Mouse (Mus musculus) heart, adult 2 months (tissue): ENCODE results near the gene C530008M17Rik.

Source experiments
- CTCF ChIP-seq: fragments of 200-600 bp; IDR thresholded peaks from 2 replicates; pipeline ENCODE4 v1.8.1; 2022; ENCODE audit warnings: antibody characterized with exemption, mild to moderate bottlenecking, moderate library complexity
- EP300 ChIP-seq: fragments of 200-500 bp; IDR thresholded peaks from 2 replicates; pipeline ENCODE4 v1.6.1; 2011; ENCODE audit warnings: low read depth, low read length, control low read depth; ENCODE audit not compliant: insufficient read depth
- POLR2A ChIP-seq: fragments of 200-500 bp; IDR thresholded peaks from 2 replicates; pipeline ENCODE4 v1.6.1; 2011; ENCODE audit warnings: mild to moderate bottlenecking, low read depth, low read length, control low read depth; ENCODE audit not compliant: insufficient read depth

DNA sequence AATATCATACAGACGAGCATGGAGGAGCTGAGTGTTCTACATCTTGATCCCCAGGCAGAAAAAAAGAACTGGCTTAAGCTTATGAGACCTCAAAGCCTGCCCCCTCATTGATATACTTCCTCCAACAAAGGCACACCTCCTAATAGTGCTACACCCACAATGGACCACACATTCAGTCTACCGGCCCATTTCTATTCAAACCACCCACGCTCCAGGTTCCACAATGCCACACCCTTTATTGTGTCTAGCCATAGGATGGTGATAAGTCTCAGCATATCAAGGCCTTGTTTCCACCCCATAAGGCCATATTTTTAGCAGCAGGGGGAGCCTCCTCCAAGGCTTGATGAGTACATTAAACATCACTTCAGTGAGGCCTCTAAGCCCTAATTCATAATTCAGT is 254.5 kb downstream of the C530008M17Rik start:
- no peak for TF ChIP-seq CTCF
- no peak for TF ChIP-seq POLR2A
- no peak for TF ChIP-seq EP300
